Mouse (Mus musculus) midbrain, embryonic 11.5 days (tissue): ENCODE results near the gene Trim27. TPM values are rescaled to one million over a fixed set of nuclear protein-coding genes. Genes with fewer than 3 reads are reported as not detected.

Experiments used
- ATAC-seq: fragments of 200-750 bp; cut with Nextera tagmentation; 2 replicates; pipeline ENCODE4 v1.8.0; 2017; ENCODE audit warnings: moderate TSS enrichment, moderate library complexity; ENCODE audit not compliant: low FRiP score
- DNase-seq: peaks from one replicate; pipeline ENCODE4 v3.0.0; 2015; ENCODE audit warnings: low spot score; ENCODE audit errors: missing footprints
- H3K27ac ChIP-seq: fragments of 300-500 bp; sonication (generic); 2 replicates; pipeline ENCODE4 v1.5.1; 2014; ENCODE audit warnings: low read depth, low read length
- H3K27me3 ChIP-seq: fragments of 300-500 bp; sonication (generic); 2 replicates; pipeline ENCODE4 v1.6.1; 2014; ENCODE audit warnings: mild to moderate bottlenecking, low read length, moderate library complexity, mixed read lengths; ENCODE audit not compliant: control insufficient read depth, insufficient read depth
- H3K36me3 ChIP-seq: fragments of 300-500 bp; sonication (generic); 2 replicates; pipeline ENCODE4 v1.6.1; 2014; ENCODE audit warnings: mild to moderate bottlenecking, low read length, moderate library complexity, mixed read lengths; ENCODE audit not compliant: control insufficient read depth, insufficient read depth
- H3K4me1 ChIP-seq: fragments of 300-500 bp; sonication (generic); 2 replicates; pipeline ENCODE4 v1.6.1; 2014; ENCODE audit warnings: low read length; ENCODE audit not compliant: control insufficient read depth, insufficient read depth
- H3K4me2 ChIP-seq: fragments of 300-500 bp; sonication (generic); 2 replicates; pipeline ENCODE4 v1.6.1; 2014; ENCODE audit warnings: mild to moderate bottlenecking, moderate library complexity
- H3K4me3 ChIP-seq: fragments of 300-500 bp; sonication (generic); 2 replicates; pipeline ENCODE4 v1.5.1; 2014; ENCODE audit warnings: low read depth, low read length
- H3K9ac ChIP-seq: fragments of 300-500 bp; sonication (generic); 2 replicates; pipeline ENCODE4 v1.6.1; 2014; ENCODE audit warnings: low read length
- H3K9me3 ChIP-seq: fragments of 300-500 bp; sonication (generic); 2 replicates; pipeline ENCODE4 v1.6.1; 2016; ENCODE audit warnings: low read length; ENCODE audit not compliant: control insufficient read depth
- WGBS: fragments of 180-500 bp; shearing (Covaris S2); extraction: QIAGEN DNeasy Blood & Tissue Kit; methylation state at CpG from one replicate; pipeline ENCODE4 v1.1.7; 2014; 5-methylcytosine and 5-hydroxymethylcytosine counted together
- polyA plus RNA-seq: library from polyadenylated mRNA; unstranded; fragments of >200 nt; fragmentation: Nextera tagmentation; extraction: Ambion mirVana; gene quantifications from 2 replicates; pipeline ENCODE4 v1.2.1, GENCODE M21; 2014

Gene Trim27
- polyA plus RNA-seq, 1 experiment from 2014 or later = 138 TPM

DNA sequence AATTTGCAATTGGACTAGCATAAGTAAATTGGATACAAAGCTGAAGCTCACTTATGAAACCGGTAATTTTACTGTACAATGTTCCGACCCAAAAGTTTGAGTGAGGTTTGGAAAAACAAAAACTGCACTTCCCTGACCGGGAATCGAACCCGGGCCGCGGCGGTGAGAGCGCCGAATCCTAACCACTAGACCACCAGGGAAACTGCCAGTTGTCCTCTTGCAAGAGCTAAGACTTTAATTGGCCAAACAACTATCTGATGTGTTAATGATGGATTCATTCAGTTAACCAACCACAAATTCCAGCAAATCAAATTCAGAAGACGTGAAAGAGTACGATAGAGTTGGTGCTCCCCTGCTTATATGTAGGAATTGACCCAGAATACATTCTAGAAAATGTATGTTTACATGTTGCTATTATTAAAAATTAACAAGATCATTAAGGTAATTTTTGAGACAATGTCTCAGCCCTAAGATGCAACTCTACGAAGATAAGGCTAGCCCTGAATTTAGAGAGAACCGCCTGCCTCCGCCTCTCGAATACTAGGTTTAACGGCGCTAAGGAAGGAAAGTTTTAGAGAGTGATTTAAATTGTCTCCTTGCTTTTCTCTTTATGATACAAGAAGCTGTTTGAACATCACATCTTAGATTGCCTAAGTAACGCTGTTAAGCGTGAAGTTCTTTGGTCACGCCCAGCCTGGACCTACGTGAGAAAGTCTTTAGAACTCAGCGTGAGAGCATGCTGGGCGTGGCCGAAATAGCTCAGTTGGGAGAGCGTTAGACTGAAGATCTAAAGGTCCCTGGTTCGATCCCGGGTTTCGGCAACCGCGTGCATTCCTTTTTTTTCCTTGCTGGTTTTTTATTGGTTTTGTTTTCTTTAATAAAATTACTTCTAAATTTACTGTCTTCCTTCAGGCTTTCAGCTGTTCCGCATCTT is 18.3 kb upstream of the Trim27 start:
- 1% methylated on average over 32 of the region's 32 CpGs for WGBS

DNA sequence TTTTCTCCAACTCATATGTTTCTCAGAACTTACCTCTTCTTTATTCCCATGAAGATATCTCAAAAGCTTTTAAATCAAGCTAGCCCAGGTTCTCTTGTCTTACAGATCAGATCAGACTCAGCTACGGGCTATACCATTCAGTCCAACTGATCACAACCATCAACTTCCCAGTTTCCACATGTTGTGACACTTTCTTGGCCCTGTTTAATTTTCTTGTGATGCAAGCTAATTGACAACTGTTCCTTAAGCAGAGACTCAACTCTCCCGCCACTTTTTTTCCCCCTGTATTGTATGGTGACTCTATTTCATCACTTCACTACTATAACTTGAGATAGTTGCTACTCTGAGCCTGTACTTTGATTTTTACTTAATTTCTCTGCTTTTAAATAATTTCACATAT is 17.7 kb upstream of the Trim27 start:
- ATAC-seq = 0 out of 2 replicates have a peak, but pooled peaks have one; percentile 25
- no peak for DNase-seq
- no peak overlapping the region for H3K9ac ChIP-seq
- no peaks in the 10 kb centered on the region for H3K36me3 ChIP-seq
- H3K4me2 ChIP-seq = peak overlapping the region; percentile 35; the same call in 1 of the 2 replicates
- H3K27me3 ChIP-seq = no peaks in the 10 kb centered on the region
- H3K4me1 ChIP-seq = no peaks in the 10 kb centered on the region
- 44% methylated on average over 2 of the region's 2 CpGs for WGBS
- no peaks in the 10 kb centered on the region for H3K9me3 ChIP-seq
- H3K4me3 ChIP-seq = peak overlapping the region; percentile 45
- H3K27ac ChIP-seq = no peak overlapping the region

More for the DNA sequence above, 18.3 kb upstream of the Trim27 start:
- H3K9me3 ChIP-seq = no peaks in the 10 kb centered on the region
- H3K4me2 ChIP-seq = peak overlapping the region; percentile 68
- H3K27me3 ChIP-seq = no peaks in the 10 kb centered on the region
- ATAC-seq (peak; percentile 90), DNase-seq (peak; percentile 100)
- H3K4me1 ChIP-seq = no peaks in the 10 kb centered on the region
- H3K27ac ChIP-seq = no peak overlapping the region
- peak overlapping the region; percentile 14; the same call in 1 of the 2 replicates for H3K9ac ChIP-seq
- peak overlapping the region; percentile 45 for H3K4me3 ChIP-seq
- no peaks in the 10 kb centered on the region for H3K36me3 ChIP-seq

DNA sequence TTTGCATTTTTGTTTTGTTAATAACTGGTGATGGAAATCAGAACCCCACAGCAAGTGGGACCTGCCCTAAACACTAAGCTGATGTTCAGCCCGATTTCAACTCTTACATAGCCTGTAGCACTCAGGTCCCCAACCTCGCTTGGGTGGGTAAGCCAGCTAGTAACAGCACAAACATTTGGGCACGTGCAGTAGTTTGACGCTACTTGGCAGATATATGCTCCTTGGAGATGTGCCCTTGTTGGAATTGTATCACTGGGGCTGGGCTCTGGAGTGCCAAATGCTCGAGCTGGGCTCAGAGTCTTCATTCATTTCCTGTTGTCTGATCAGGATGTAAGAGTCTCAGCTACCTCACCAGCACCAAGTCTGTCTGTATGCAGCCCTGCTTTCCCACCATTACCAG is 16.7 kb upstream of the Trim27 start:
- 61% methylated on average over 5 of the region's 5 CpGs for WGBS
- no peak overlapping the region for H3K4me2 ChIP-seq
- DNase-seq = peak; percentile 82

DNA sequence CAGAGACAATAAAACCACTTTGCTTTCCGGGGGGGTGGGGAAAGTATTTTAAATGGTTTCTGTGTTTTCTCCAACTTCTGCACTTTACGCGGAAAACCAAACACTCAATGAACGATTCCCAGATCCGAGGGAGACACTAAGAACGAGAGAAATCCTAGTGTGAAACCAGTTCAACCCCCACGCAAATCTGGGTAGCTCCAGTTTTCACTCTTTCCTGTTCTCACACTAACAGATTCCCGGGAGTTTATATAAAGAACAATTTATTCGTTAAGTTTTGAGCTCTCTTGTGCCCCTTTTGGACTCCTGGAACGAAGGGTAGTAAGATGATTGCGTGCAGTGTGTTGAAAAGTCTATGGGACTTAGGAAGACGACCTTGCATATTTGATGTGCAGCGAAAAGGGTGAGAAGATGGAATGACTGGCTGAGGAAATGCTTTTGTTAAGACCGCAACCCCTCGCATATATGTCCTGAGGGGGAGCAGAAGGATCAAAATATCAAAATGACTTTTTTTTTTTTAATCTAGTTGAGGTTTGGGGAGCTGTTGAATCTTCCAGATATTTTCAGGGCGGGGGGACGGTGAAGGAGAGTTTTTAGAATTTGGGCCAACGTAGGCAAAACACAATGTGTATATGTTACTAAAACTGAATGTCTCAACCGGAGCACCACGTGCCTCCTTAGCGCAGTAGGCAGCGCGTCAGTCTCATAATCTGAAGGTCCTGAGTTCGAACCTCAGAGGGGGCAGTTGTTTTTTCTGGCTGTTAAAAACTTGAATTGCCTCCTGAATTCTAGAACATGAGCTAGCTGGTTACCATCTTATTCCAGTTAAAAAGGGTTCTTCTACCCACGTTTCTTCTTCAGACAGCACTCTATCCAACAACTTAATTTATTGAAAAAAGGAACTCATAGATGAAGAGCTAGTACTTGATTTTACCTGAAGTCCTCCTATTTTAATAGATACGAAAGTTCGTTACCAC is 12.0 kb upstream of the Trim27 start:
- peak overlapping the region; percentile 39 for H3K9ac ChIP-seq
- DNase-seq = peak; percentile 99
- peak overlapping the region; percentile 38 for H3K4me3 ChIP-seq
- peaks cover 7% of the 10 kb centered on the region for H3K4me1 ChIP-seq
- ATAC-seq = peak; percentile 51
- H3K9me3 ChIP-seq = no peaks in the 10 kb centered on the region
- no peaks in the 10 kb centered on the region for H3K27me3 ChIP-seq
- H3K4me2 ChIP-seq = peak overlapping the region; percentile 85
- H3K27ac ChIP-seq = no peak overlapping the region
- no peaks in the 10 kb centered on the region for H3K36me3 ChIP-seq
- 1% methylated on average over 27 of the region's 27 CpGs for WGBS

More for the DNA sequence above, 16.7 kb upstream of the Trim27 start:
- H3K4me1 ChIP-seq = no peaks in the 10 kb centered on the region
- no peak overlapping the region for H3K27ac ChIP-seq
- ATAC-seq = no peak
- no peak overlapping the region for H3K4me3 ChIP-seq
- H3K36me3 ChIP-seq = no peaks in the 10 kb centered on the region
- H3K27me3 ChIP-seq = no peaks in the 10 kb centered on the region
- no peaks in the 10 kb centered on the region for H3K9me3 ChIP-seq
- H3K9ac ChIP-seq = no peak overlapping the region

GRCm38 (mm10) chr13:21167910-21168300 is 11.3 kb upstream of the Trim27 start:
- H3K9ac ChIP-seq = peak overlapping the region; percentile 47; the same call in 1 of the 2 replicates
- peak overlapping the region; percentile 85 for H3K4me2 ChIP-seq
- peaks cover 7% of the 10 kb centered on the region for H3K4me1 ChIP-seq
- ATAC-seq = peak; percentile 51; the same call in 1 of the 2 replicates
- H3K36me3 ChIP-seq = no peaks in the 10 kb centered on the region
- H3K9me3 ChIP-seq = no peaks in the 10 kb centered on the region
- H3K4me3 ChIP-seq = peak overlapping the region; percentile 48
- H3K27me3 ChIP-seq = no peaks in the 10 kb centered on the region
- WGBS = under 1% methylated on average over 8 of the region's 8 CpGs
- DNase-seq = peak; percentile 97
- no peak overlapping the region for H3K27ac ChIP-seq

GRCm38 (mm10) chr13:21168371-21169011 is 10.8 kb upstream of the Trim27 start:
- Histone ChIP-seq H3K9ac (peak overlapping the region; percentile 47; the same call in 1 of the 2 replicates), H3K4me2 (peak overlapping the region; percentile 85), H3K36me3 (no peaks in the 10 kb centered on the region), H3K9me3 (no peaks in the 10 kb centered on the region), H3K4me1 (peaks cover 9% of the 10 kb centered on the region), H3K4me3 (peak overlapping the region; percentile 48), H3K27me3 (no peaks in the 10 kb centered on the region), H3K27ac (no peak overlapping the region)
- WGBS = under 1% methylated on average over 16 of the region's 16 CpGs
- DNase-seq (peak; percentile 94), ATAC-seq (no peak)

DNA sequence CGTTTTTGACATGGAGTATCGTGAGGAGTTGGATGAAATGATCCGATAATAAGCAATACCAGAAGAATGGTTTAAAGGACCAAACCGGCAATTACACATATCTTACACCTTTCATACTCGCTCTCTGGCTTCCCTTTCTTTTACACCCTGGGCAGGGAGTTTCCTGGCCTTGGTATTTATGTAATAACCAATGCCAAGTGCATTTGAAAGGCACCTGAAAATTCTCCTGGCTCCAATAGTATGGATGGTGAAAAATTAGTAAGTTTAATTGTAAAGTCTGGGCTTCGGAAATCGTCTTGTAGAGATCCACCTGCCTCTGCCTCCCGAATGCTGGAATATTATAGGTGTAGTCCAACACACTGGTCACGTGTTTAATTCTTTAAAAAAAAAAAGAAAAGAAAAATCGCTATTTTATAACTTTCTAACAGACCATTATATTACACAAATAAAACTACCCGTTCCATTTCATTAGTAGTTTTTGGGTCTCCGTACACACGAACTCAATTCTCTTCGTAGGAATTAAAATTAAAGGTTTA is 10.1 kb upstream of the Trim27 start:
- ATAC-seq (no peak), DNase-seq (peak; percentile 88)
- H3K9me3 ChIP-seq = no peaks in the 10 kb centered on the region
- H3K27me3 ChIP-seq = no peaks in the 10 kb centered on the region
- H3K9ac ChIP-seq = peak overlapping the region; percentile 47; the same call in 1 of the 2 replicates
- peak overlapping the region; percentile 48 for H3K4me3 ChIP-seq
- no peak overlapping the region for H3K27ac ChIP-seq
- peaks cover 9% of the 10 kb centered on the region for H3K4me1 ChIP-seq
- H3K4me2 ChIP-seq = peak overlapping the region; percentile 85
- no peaks in the 10 kb centered on the region for H3K36me3 ChIP-seq
- WGBS = 5% methylated on average over 14 of the region's 14 CpGs
